Mouse (Mus musculus): ENCODE measurements at regions not wholly inside any gene's neighbourhood (a gene's known extent, or its start where the extent isn't known, plus 50 kb on each side); places are given as distances from the start of the nearest gene placed in this dataset.

- Histone ChIP-seq H3K79me3 (ENCODE audit: low read depth) (no peaks in the 10 kb centered on the region), H3K27me3 (ENCODE audit: control insufficient read depth, insufficient read depth, insufficient read length) (peaks cover 19% of the 10 kb centered on the region), H3ac (ENCODE audit: control insufficient read depth, insufficient read length, low read depth) (no peak overlapping the region), H3K79me2 (ENCODE audit: control insufficient read depth, insufficient read depth) (no peaks in the 10 kb centered on the region), H3K36me3 (ENCODE audit: control insufficient read depth, insufficient read depth) (no peaks in the 10 kb centered on the region), H3K4me3 (ENCODE audit: insufficient read depth, poor library complexity, severe bottlenecking) (no peak overlapping the region)
- TF ChIP-seq MYOG (IDR thresholded peaks at IDR 0.05; ENCODE audit: control insufficient read depth, extremely low read depth, insufficient read length) (no peak), CTCF (IDR thresholded peaks at IDR 0.05; ENCODE audit: control insufficient read depth, insufficient read depth, insufficient read length) (no peak), MAX (IDR thresholded peaks at IDR 0.05) (no peak), FOSL1 (IDR thresholded peaks at IDR 0.05; ENCODE audit: insufficient read depth, low read length, poor library complexity, severe bottlenecking) (no peak), CEBPB (IDR thresholded peaks at IDR 0.05; ENCODE audit: low read depth) (no peak), USF1 (IDR thresholded peaks at IDR 0.05; ENCODE audit: low read depth) (no peak), MYOD1 (IDR thresholded peaks at IDR 0.05; ENCODE audit: control insufficient read depth, insufficient read length, low read depth) (no peak)
Measured at GRCm38 (mm10) chr2:75525562-75525961, 133.5 kb upstream of the Hnrnpa3 start.

GRCm38 (mm10) chr2:75528706-75529105 lies 130.4 kb upstream of the Hnrnpa3 start:
- Histone ChIP-seq H3K36me3 (ENCODE audit: control insufficient read depth, insufficient read depth) (no peaks in the 10 kb centered on the region), H3K27me3 (ENCODE audit: control insufficient read depth, insufficient read depth, insufficient read length) (peaks cover 8% of the 10 kb centered on the region), H3K4me3 (ENCODE audit: insufficient read depth, poor library complexity, severe bottlenecking) (no peak overlapping the region), H3ac (ENCODE audit: control insufficient read depth, insufficient read length, low read depth) (no peak overlapping the region), H3K79me2 (ENCODE audit: control insufficient read depth, insufficient read depth) (no peaks in the 10 kb centered on the region), H3K79me3 (ENCODE audit: low read depth) (no peaks in the 10 kb centered on the region)
- TF ChIP-seq USF1 (IDR thresholded peaks at IDR 0.05; ENCODE audit: low read depth) (no peak), MYOD1 (IDR thresholded peaks at IDR 0.05; ENCODE audit: control insufficient read depth, insufficient read length, low read depth) (no peak), CEBPB (IDR thresholded peaks at IDR 0.05; ENCODE audit: low read depth) (no peak), CTCF (IDR thresholded peaks at IDR 0.05; ENCODE audit: control insufficient read depth, insufficient read depth, insufficient read length) (no peak), MAX (IDR thresholded peaks at IDR 0.05) (no peak), FOSL1 (IDR thresholded peaks at IDR 0.05; ENCODE audit: insufficient read depth, low read length, poor library complexity, severe bottlenecking) (no peak), MYOG (IDR thresholded peaks at IDR 0.05; ENCODE audit: control insufficient read depth, extremely low read depth, insufficient read length) (no peak)

GRCm38 (mm10) chr2:75538114-75538513 lies 120.9 kb upstream of the Hnrnpa3 start:
- no peak for TF ChIP-seq CEBPB (IDR thresholded peaks at IDR 0.05; ENCODE audit: low read depth)
- TF ChIP-seq CTCF (IDR thresholded peaks at IDR 0.05; ENCODE audit: control insufficient read depth, insufficient read depth, insufficient read length): no peak
- TF ChIP-seq MYOD1 (IDR thresholded peaks at IDR 0.05; ENCODE audit: control insufficient read depth, insufficient read length, low read depth): no peak
- TF ChIP-seq USF1 (IDR thresholded peaks at IDR 0.05; ENCODE audit: low read depth): no peak
- no peak for TF ChIP-seq MAX (IDR thresholded peaks at IDR 0.05)
- TF ChIP-seq MYOG (IDR thresholded peaks at IDR 0.05; ENCODE audit: control insufficient read depth, extremely low read depth, insufficient read length): no peak
- TF ChIP-seq FOSL1 (IDR thresholded peaks at IDR 0.05; ENCODE audit: insufficient read depth, low read length, poor library complexity, severe bottlenecking): no peak
- Histone ChIP-seq H3ac (ENCODE audit: control insufficient read depth, insufficient read length, low read depth) (no peak overlapping the region), H3K79me2 (ENCODE audit: control insufficient read depth, insufficient read depth) (no peaks in the 10 kb centered on the region), H3K4me3 (ENCODE audit: insufficient read depth, poor library complexity, severe bottlenecking) (no peak overlapping the region), H3K27me3 (ENCODE audit: control insufficient read depth, insufficient read depth, insufficient read length) (peaks cover 39% of the 10 kb centered on the region), H3K36me3 (ENCODE audit: control insufficient read depth, insufficient read depth) (no peaks in the 10 kb centered on the region), H3K79me3 (ENCODE audit: low read depth) (no peaks in the 10 kb centered on the region)

DNA sequence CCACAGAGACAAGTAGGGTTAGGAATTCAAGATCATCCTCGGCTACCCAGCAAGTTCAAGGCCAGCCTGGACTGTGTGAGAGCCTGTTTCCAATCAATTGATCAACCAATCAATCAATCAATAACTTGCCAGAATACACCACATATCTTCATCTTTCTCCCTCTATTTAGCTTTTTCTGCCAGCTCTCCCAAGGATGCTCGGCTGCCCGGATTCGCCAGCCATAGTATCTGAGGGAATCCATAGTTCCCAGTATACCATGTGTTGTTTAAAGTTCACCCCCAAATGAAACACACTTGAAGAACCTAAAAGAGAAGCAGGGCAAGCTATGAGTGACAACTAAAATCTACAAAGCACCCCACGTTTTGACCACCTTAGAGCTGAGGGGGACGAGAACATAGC lies 119.3 kb upstream of the Hnrnpa3 start:
- H3K79me3 ChIP-seq (ENCODE audit: low read depth): no peaks in the 10 kb centered on the region
- no peak overlapping the region for H3ac ChIP-seq (ENCODE audit: control insufficient read depth, insufficient read length, low read depth)
- TF ChIP-seq CTCF (IDR thresholded peaks at IDR 0.05; ENCODE audit: control insufficient read depth, insufficient read depth, insufficient read length): no peak
- TF ChIP-seq CEBPB (IDR thresholded peaks at IDR 0.05; ENCODE audit: low read depth): no peak
- no peak for TF ChIP-seq MAX (IDR thresholded peaks at IDR 0.05)
- no peak for TF ChIP-seq USF1 (IDR thresholded peaks at IDR 0.05; ENCODE audit: low read depth)
- no peak for TF ChIP-seq MYOD1 (IDR thresholded peaks at IDR 0.05; ENCODE audit: control insufficient read depth, insufficient read length, low read depth)
- TF ChIP-seq FOSL1 (IDR thresholded peaks at IDR 0.05; ENCODE audit: insufficient read depth, low read length, poor library complexity, severe bottlenecking): no peak
- no peak for TF ChIP-seq MYOG (IDR thresholded peaks at IDR 0.05; ENCODE audit: control insufficient read depth, extremely low read depth, insufficient read length)
- no peak overlapping the region for H3K4me3 ChIP-seq (ENCODE audit: insufficient read depth, poor library complexity, severe bottlenecking)
- peaks cover 34% of the 10 kb centered on the region for H3K27me3 ChIP-seq (ENCODE audit: control insufficient read depth, insufficient read depth, insufficient read length)
- H3K36me3 ChIP-seq (ENCODE audit: control insufficient read depth, insufficient read depth): no peaks in the 10 kb centered on the region
- no peaks in the 10 kb centered on the region for H3K79me2 ChIP-seq (ENCODE audit: control insufficient read depth, insufficient read depth)

DNA sequence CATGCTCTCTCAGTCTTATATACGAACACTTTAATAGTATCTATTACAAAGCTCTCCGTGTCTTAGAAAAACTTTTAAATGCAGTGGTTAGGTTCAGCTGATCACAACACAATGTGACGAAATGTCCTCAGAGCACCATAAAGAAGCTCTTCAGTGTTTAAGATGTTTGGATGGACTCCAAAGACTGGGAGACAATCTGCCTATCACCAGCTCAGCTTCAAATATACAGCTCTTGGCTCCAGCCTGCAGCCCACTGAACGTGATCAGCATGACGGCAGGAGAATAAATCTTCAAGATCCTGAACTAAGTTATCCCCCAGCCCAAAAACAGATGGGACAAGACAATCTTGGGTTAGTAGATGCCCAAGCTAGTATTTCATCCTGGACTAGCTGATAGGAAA lies 116.7 kb upstream of the Hnrnpa3 start:
- Histone ChIP-seq H3K36me3 (ENCODE audit: control insufficient read depth, insufficient read depth) (no peaks in the 10 kb centered on the region), H3K27me3 (ENCODE audit: control insufficient read depth, insufficient read depth, insufficient read length) (peaks cover 37% of the 10 kb centered on the region), H3K4me3 (ENCODE audit: insufficient read depth, poor library complexity, severe bottlenecking) (no peak overlapping the region), H3K79me2 (ENCODE audit: control insufficient read depth, insufficient read depth) (no peaks in the 10 kb centered on the region), H3K79me3 (ENCODE audit: low read depth) (no peaks in the 10 kb centered on the region), H3ac (ENCODE audit: control insufficient read depth, insufficient read length, low read depth) (no peak overlapping the region)
- TF ChIP-seq MYOD1 (IDR thresholded peaks at IDR 0.05; ENCODE audit: control insufficient read depth, insufficient read length, low read depth): no peak
- no peak for TF ChIP-seq CTCF (IDR thresholded peaks at IDR 0.05; ENCODE audit: control insufficient read depth, insufficient read depth, insufficient read length)
- TF ChIP-seq MYOG (IDR thresholded peaks at IDR 0.05; ENCODE audit: control insufficient read depth, extremely low read depth, insufficient read length): no peak
- no peak for TF ChIP-seq MAX (IDR thresholded peaks at IDR 0.05)
- TF ChIP-seq USF1 (IDR thresholded peaks at IDR 0.05; ENCODE audit: low read depth): no peak
- no peak for TF ChIP-seq FOSL1 (IDR thresholded peaks at IDR 0.05; ENCODE audit: insufficient read depth, low read length, poor library complexity, severe bottlenecking)
- TF ChIP-seq CEBPB (IDR thresholded peaks at IDR 0.05; ENCODE audit: low read depth): no peak

- Histone ChIP-seq H3K79me2 (ENCODE audit: control insufficient read depth, insufficient read depth) (no peaks in the 10 kb centered on the region), H3K79me3 (ENCODE audit: low read depth) (no peaks in the 10 kb centered on the region), H3K36me3 (ENCODE audit: control insufficient read depth, insufficient read depth) (no peaks in the 10 kb centered on the region), H3K4me3 (ENCODE audit: insufficient read depth, poor library complexity, severe bottlenecking) (no peak overlapping the region), H3K27me3 (ENCODE audit: control insufficient read depth, insufficient read depth, insufficient read length) (peaks cover 35% of the 10 kb centered on the region), H3ac (ENCODE audit: control insufficient read depth, insufficient read length, low read depth) (no peak overlapping the region)
- TF ChIP-seq FOSL1 (IDR thresholded peaks at IDR 0.05; ENCODE audit: insufficient read depth, low read length, poor library complexity, severe bottlenecking): no peak
- no peak for TF ChIP-seq MAX (IDR thresholded peaks at IDR 0.05)
- TF ChIP-seq USF1 (IDR thresholded peaks at IDR 0.05; ENCODE audit: low read depth): no peak
- TF ChIP-seq MYOG (IDR thresholded peaks at IDR 0.05; ENCODE audit: control insufficient read depth, extremely low read depth, insufficient read length): no peak
- TF ChIP-seq CEBPB (IDR thresholded peaks at IDR 0.05; ENCODE audit: low read depth): no peak
- no peak for TF ChIP-seq CTCF (IDR thresholded peaks at IDR 0.05; ENCODE audit: control insufficient read depth, insufficient read depth, insufficient read length)
Measured at GRCm38 (mm10) chr2:75542781-75543180, 116.3 kb upstream of the Hnrnpa3 start.

Data from C2C12 (cell line).